Mouse (Mus musculus) embryonic fibroblast, embryonic 13.5 days (primary cell): ENCODE measurements around the gene Pold4.

ENCODE experiments used
- CTCF ChIP-seq: IDR thresholded peaks from 2 replicates; pipeline ENCODE4 v1.5.1; 2011; ENCODE audit warnings: mild to moderate bottlenecking, control low read depth, low read length, moderate library complexity, borderline replicate concordance; ENCODE audit not compliant: insufficient read depth
- POLR2A ChIP-seq: IDR thresholded peaks from 2 replicates; pipeline ENCODE4 v1.6.1; 2011; ENCODE audit warnings: low read depth, mild to moderate bottlenecking, control low read depth, low read length, moderate library complexity

DNA sequence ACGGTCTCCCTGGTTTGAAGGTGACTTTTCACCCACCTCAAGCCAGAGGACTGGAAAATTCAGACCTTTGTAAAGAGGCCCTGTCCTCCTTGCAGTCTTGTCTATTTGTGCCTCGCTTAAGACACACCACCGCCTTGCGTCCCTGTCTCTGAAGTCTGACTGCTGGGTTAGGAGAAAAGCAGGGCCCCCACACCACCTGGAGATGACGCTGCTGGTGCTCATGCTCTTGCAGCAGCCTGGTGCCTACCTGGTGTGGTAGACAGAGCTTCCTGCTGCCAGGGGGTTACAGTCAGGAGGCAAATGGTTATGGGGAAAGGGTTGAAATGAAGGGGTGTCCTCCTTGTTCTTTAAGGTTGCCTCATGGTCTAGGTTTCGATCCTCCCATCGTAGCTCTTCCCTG lies 22.5 kb downstream of the Pold4 start:
- TF ChIP-seq CTCF (no peak), POLR2A (no peak)
